ENCODE assay signal across 8 mouse cellular contexts in the genomic region with DNA sequence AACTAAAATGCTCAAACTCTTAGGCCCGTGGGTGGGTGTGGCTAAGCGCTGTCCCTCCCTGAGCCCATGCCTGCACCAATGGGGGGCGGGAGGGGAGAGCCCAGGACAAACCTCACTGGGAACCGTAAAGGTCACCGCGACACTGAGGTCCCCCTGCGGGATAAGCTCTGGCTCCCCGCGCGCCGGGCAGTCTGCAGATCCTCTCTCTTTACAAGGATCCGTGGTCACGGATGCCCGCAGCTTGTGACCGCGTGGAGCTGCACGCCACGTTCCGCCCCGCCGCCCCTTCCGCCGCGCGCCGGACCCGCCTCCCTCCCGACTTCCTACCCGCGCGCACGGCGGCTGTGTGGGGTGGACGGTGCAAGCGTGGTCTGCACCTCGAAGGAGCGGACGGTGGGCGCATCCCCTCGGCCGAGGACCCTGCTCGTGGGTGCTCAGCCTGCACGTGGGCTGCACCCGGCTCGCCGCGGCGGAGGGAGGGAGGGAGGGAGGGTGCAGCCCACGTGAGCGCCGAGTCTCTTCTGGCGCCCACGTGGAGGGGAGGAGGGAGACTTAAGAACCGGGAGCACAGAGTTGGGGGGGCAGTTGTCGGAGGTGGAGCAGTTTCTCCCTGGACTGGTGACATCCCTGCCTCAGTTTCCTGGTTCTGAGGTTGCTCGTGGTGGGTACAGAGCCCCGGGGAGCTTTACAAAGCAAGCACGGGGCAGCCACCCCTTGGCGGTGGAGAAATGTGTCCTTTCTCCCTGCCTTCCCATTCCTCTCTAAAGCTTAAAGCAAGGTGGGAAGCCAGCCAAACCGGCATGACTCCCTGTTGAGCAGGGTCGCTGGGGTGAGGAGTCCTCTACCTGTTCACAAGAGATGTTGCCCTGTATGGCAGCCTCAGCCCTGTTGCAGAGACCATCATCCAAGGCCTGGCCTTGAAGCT. TPM values are rescaled to one million over a fixed set of nuclear protein-coding genes. Genes with fewer than 3 reads are reported as not detected.
DNase-seq lines count a peak whose midpoint lies in the region; ATAC-seq and TF ChIP-seq lines count a peak whose summit lies in the region.

No protein-coding gene starts in this region.

- peak; percentile 56 for DNase-seq in c-Kit-positive CD71-negative TER-119-negative erythroid progenitor cells, embryonic 14.5 days (ENCODE audit: low read depth)
- peak; percentile 65 for DNase-seq in forebrain, embryonic 14.5 days (ENCODE audit: low spot score)
- DNase-seq in heart, postnatal 36 days: peak; percentile 38 to 42
- peak; percentile 32 for DNase-seq in layer of hippocampus, adult 9-11 months
- DNase-seq in ovary, postnatal 10 days (ENCODE audit: low spot score): peak; percentile 50
- DNase-seq in thymus, postnatal 0 days (ENCODE audit: low spot score): peak; percentile 47

- peak overlapping the region; percentile 71 for H3K4me2 ChIP-seq in forebrain, embryonic 14.5 days (ENCODE audit: low read length)
- H3K4me2 ChIP-seq in lung, embryonic 16.5 days (ENCODE audit: low read depth, low read length): peak overlapping the region; percentile 77

- H3K9me3 ChIP-seq in E14TG2a.4 (ENCODE audit: low read length): peaks cover 11% of the 10 kb centered on the region
- H3K9me3 ChIP-seq in forebrain, embryonic 14.5 days (replicated peaks; ENCODE audit: control insufficient read depth, low read length): no peaks in the 10 kb centered on the region
- H3K9me3 ChIP-seq in lung, embryonic 16.5 days (ENCODE audit: control insufficient read depth, low read length): no peaks in the 10 kb centered on the region

- intact Hi-C loops in heart, postnatal 36 days (cut with DNase I): no loop called here

- ATAC-seq in forebrain, embryonic 14.5 days: peak; percentile 89
- ATAC-seq in lung, embryonic 16.5 days (ENCODE audit: low read depth): peak; percentile 95

- no peak for TF ChIP-seq CTCF in E14TG2a.4 (conservative IDR thresholded peaks at IDR 0.05; ENCODE audit: low read length)

- H3K4me1 ChIP-seq in E14TG2a.4 (replicated peaks; ENCODE audit: low read depth, low read length): peaks cover 12% of the 10 kb centered on the region
- H3K4me1 ChIP-seq in forebrain, embryonic 14.5 days (ENCODE audit: control insufficient read depth, insufficient read depth, low read length): 0 out of 2 replicates have a peak, but pooled peaks cover 3% of the 10 kb centered on the region
- H3K4me1 ChIP-seq in lung, embryonic 16.5 days (replicated peaks; ENCODE audit: control insufficient read depth, insufficient read depth, low read length): peaks cover 10% of the 10 kb centered on the region

- H3K27me3 ChIP-seq in E14TG2a.4 (ENCODE audit: insufficient read depth, low read length): no peaks in the 10 kb centered on the region
- H3K27me3 ChIP-seq in forebrain, embryonic 14.5 days (replicated peaks; ENCODE audit: control insufficient read depth, insufficient read depth, low read length): no peaks in the 10 kb centered on the region
- H3K27me3 ChIP-seq in lung, embryonic 16.5 days (ENCODE audit: control insufficient read depth, insufficient read depth, low read depth, low read length): no peaks in the 10 kb centered on the region

- H3K4me3 ChIP-seq in E14TG2a.4 (replicated peaks; ENCODE audit: low read length): peak overlapping the region; percentile 86
- H3K4me3 ChIP-seq in forebrain, embryonic 14.5 days (ENCODE audit: low read depth, low read length): peak overlapping the region; percentile 66
- H3K4me3 ChIP-seq in lung, embryonic 16.5 days (ENCODE audit: low read length): peak overlapping the region; percentile 66

- H3K36me3 ChIP-seq in E14TG2a.4 (ENCODE audit: insufficient read depth, low read length): peaks cover 20% of the 10 kb centered on the region
- H3K36me3 ChIP-seq in forebrain, embryonic 14.5 days (ENCODE audit: control insufficient read depth, insufficient read depth, low read length): no peaks in the 10 kb centered on the region
- no peaks in the 10 kb centered on the region for H3K36me3 ChIP-seq in lung, embryonic 16.5 days (ENCODE audit: control insufficient read depth, insufficient read depth, low read length)

- under 1% methylated on average over 50 of the region's 61 CpGs for WGBS in forebrain, embryonic 14.5 days
- WGBS in lung, embryonic 16.5 days: under 1% methylated on average over 61 of the region's 61 CpGs

- peak overlapping the region; percentile 77 for H3K9ac ChIP-seq in forebrain, embryonic 14.5 days (ENCODE audit: low read length)
- peak overlapping the region; percentile 78 for H3K9ac ChIP-seq in lung, embryonic 16.5 days (ENCODE audit: low read length)

- H3K27ac ChIP-seq in forebrain, embryonic 14.5 days (ENCODE audit: low read depth, low read length): no peak overlapping the region
- H3K27ac ChIP-seq in lung, embryonic 16.5 days (ENCODE audit: low read length): no peak overlapping the region

RNA-seq across cellular contexts. Expression of a gene that starts 11.2 kb away (rescaled TPM):
- polyA plus RNA-seq in forebrain, embryonic 14.5 days (2014; fragmentation: Nextera tagmentation; extraction: Ambion mirVana): 13.5 and 14.2 TPM in 2 replicates
- total RNA-seq in heart, postnatal 36 days (2021): 1 to 10 TPM in 1 of 2 experiments, under 1 TPM in 1; 0.43 to 1.2 TPM
- 12.6 and 16.3 TPM in 2 replicates for polyA plus RNA-seq in lung, embryonic 16.5 days (2015; fragmentation: Nextera tagmentation; extraction: Ambion mirVana)
- polyA plus RNA-seq in thymus, postnatal 0 days (2015; fragmentation: Nextera tagmentation; extraction: Ambion mirVana): 6.2 and 9.0 TPM in 2 replicates
